Mouse (Mus musculus) mature B cell (primary cell): ENCODE results near the gene Glp1r.

Experiments used
- in situ Hi-C: fragments of 300-500 bp; cut with MboI; formaldehyde crosslinking; loops from 2 replicates; pipeline ENCODE4 v1.14.3; 2019

Glp1r gene

GRCm38 (mm10) chr17:30912536-30912935, 10.9 kb downstream of the Glp1r start:
- in situ Hi-C loops: no loop called here

- in situ Hi-C loops: no loop called here
Measured at GRCm38 (mm10) chr17:30914264-30914663, 12.6 kb downstream of the Glp1r start.

GRCm38 (mm10) chr17:30923566-30923965, 21.9 kb downstream of the Glp1r start:
- in situ Hi-C loops: no loop called here

- in situ Hi-C loops: no loop called here
Measured at GRCm38 (mm10) chr17:30930827-30931226, 29.2 kb downstream of the Glp1r start.

- in situ Hi-C loops: no loop called here
Measured at GRCm38 (mm10) chr17:30932836-30933235, 31.2 kb downstream of the Glp1r start.

GRCm38 (mm10) chr17:30935301-30935700, 33.7 kb downstream of the Glp1r start:
- in situ Hi-C loops: no loop called here

- in situ Hi-C loops: no loop called here
Measured at GRCm38 (mm10) chr17:30938554-30938953, 36.9 kb downstream of the Glp1r start.

- in situ Hi-C loops: no loop called here
Measured at GRCm38 (mm10) chr17:30948382-30948781, 46.8 kb downstream of the Glp1r start.

- in situ Hi-C loops: no loop called here
Measured at GRCm38 (mm10) chr17:30950780-30951179, 49.2 kb downstream of the Glp1r start.

- in situ Hi-C loops: no loop called here
Measured at GRCm38 (mm10) chr17:30951600-30951999, 50.0 kb downstream of the Glp1r start.

- in situ Hi-C loops: no loop called here
Measured at GRCm38 (mm10) chr17:30954340-30954739, 52.7 kb downstream of the Glp1r start, which contains the start of gene Umodl1. Umodl1 (plus strand) TSS chr17:30954640.

GRCm38 (mm10) chr17:30961936-30962592, 60.4 kb downstream of the Glp1r start:
- in situ Hi-C loops: no loop called here

GRCm38 (mm10) chr17:30962880-30963279, 61.3 kb downstream of the Glp1r start:
- in situ Hi-C loops: no loop called here

- in situ Hi-C loops: no loop called here
Measured at GRCm38 (mm10) chr17:30969983-30970382, 68.4 kb downstream of the Glp1r start.

GRCm38 (mm10) chr17:30971877-30972276, 70.3 kb downstream of the Glp1r start:
- in situ Hi-C loops: no loop called here

- in situ Hi-C loops: no loop called here
Measured at GRCm38 (mm10) chr17:30973332-30973731, 71.7 kb downstream of the Glp1r start.

- in situ Hi-C loops: no loop called here
Measured at GRCm38 (mm10) chr17:30977290-30977689, 75.7 kb downstream of the Glp1r start.

- in situ Hi-C loops: no loop called here
Measured at GRCm38 (mm10) chr17:30978556-30978955, 76.9 kb downstream of the Glp1r start.

- in situ Hi-C loops: no loop called here
Measured at GRCm38 (mm10) chr17:30983521-30983920, 81.9 kb downstream of the Glp1r start.

GRCm38 (mm10) chr17:30990254-30990653, 88.6 kb downstream of the Glp1r start:
- in situ Hi-C loops: no loop called here
